Mouse (Mus musculus): Measurements from ENCODE around the gene Olfr1508. TPM values are rescaled to one million over a fixed set of nuclear protein-coding genes. Genes with fewer than 3 reads are reported as not detected.

Gene Olfr1508
- not detected in 2 replicates for polyA plus RNA-seq (2021; fragmentation: Nextera tagmentation)
- long read RNA-seq, experiment 1, result 0 reads
- long read RNA-seq, experiment 2, result 0 reads

GRCm38 (mm10) chr14:52467395-52467794 is at the start of gene Olfr1508:
Gene Olfr1508, minus strand, starts transcription at chr14:52467495.

GRCm38 (mm10) chr14:52495516-52495915 is 28.2 kb upstream of the Olfr1508 start, which contains the start of gene Olfr1507:
Gene Olfr1507, minus strand, starts transcription at chr14:52495749.

GRCm38 (mm10) chr14:52442690-52443089 is 24.6 kb downstream of the Olfr1508 start, which contains the start of gene Olfr1509:
Gene Olfr1509, plus strand, starts transcription at chr14:52442990.

GRCm38 (mm10) chr14:52414273-52414672 is 53.0 kb downstream of the Olfr1508 start, which contains the start of gene Olfr1510:
Gene Olfr1510, minus strand, starts transcription at chr14:52414373.

Other genes with a start within 250 kb of the Olfr1508 start
- 2.4 and 8.0 TPM in 2 replicates for gene Chd8, start 209.7 kb downstream of the Olfr1508 start, polyA plus RNA-seq (2021; fragmentation: Nextera tagmentation)
- 31.1 and 41.2 TPM in 2 replicates for gene Tox4, start 188.3 kb downstream of the Olfr1508 start, polyA plus RNA-seq (2021; fragmentation: Nextera tagmentation)
- gene Rab2b, start 187.9 kb downstream of the Olfr1508 start, polyA plus RNA-seq (2021; fragmentation: Nextera tagmentation), result 23.7 and 28.5 TPM in 2 replicates
- gene Mettl3, start 162.4 kb downstream of the Olfr1508 start, polyA plus RNA-seq (2021; fragmentation: Nextera tagmentation), result 20.1 and 20.4 TPM in 2 replicates
- gene Sall2, start 138.7 kb downstream of the Olfr1508 start, polyA plus RNA-seq (2021; fragmentation: Nextera tagmentation), result 4.7 and 7.5 TPM in 2 replicates
- not detected in 2 replicates for gene Olfr1513, start 111.1 kb downstream of the Olfr1508 start, polyA plus RNA-seq (2021; fragmentation: Nextera tagmentation)
- gene Olfr1512, start 88.3 kb downstream of the Olfr1508 start, polyA plus RNA-seq (2021; fragmentation: Nextera tagmentation), result not detected in 2 replicates
- not detected in 2 replicates for gene Olfr1511, start 70.1 kb downstream of the Olfr1508 start, polyA plus RNA-seq (2021; fragmentation: Nextera tagmentation)
- gene Olfr1510, start 53.1 kb downstream of the Olfr1508 start, polyA plus RNA-seq (2021; fragmentation: Nextera tagmentation), result not detected in 2 replicates
- gene Olfr1509, start 24.5 kb downstream of the Olfr1508 start, polyA plus RNA-seq (2021; fragmentation: Nextera tagmentation), result not detected in 2 replicates
- gene Olfr1507, start 28.3 kb upstream of the Olfr1508 start, polyA plus RNA-seq (2021; fragmentation: Nextera tagmentation), result not detected in 2 replicates